8 mouse cellular contexts compared by ENCODE assay signal in genomic region chr10:66813850-66814564, GRCm38 (mm10).
DNase-seq lines count a peak whose midpoint lies in the region; ATAC-seq and TF ChIP-seq lines count a peak whose summit lies in the region.

No protein-coding gene starts in this region.

- peak; percentile 34; the same call in 1 of the 2 replicates for ATAC-seq in hindbrain, embryonic 13.5 days (ENCODE audit: low FRiP score)
- no peak for ATAC-seq in liver, embryonic 15.5 days (ENCODE audit: insufficient read depth)
- peak; percentile 60; the same call in 1 of the 2 replicates for ATAC-seq in stomach, embryonic 15.5 days (ENCODE audit: insufficient read depth, low FRiP score, low read depth)

- peak; percentile 88 for DNase-seq in heart, adult 11 months
- DNase-seq in heart, postnatal 4 days, result no peak
- DNase-seq in left cerebral cortex, postnatal 4 days, result no peak
- DNase-seq in right cerebral cortex, postnatal 10 days (ENCODE audit: low spot score in 2 of 2), result no peak

- H3K9me3 ChIP-seq in hindbrain, embryonic 13.5 days, result no peaks in the 10 kb centered on the region
- H3K9me3 ChIP-seq in liver, embryonic 15.5 days (replicated peaks), result no peaks in the 10 kb centered on the region
- no peaks in the 10 kb centered on the region for H3K9me3 ChIP-seq in stomach, embryonic 15.5 days

- H3K9ac ChIP-seq in hindbrain, embryonic 13.5 days, result no peak overlapping the region
- H3K9ac ChIP-seq in liver, embryonic 15.5 days, result no peak overlapping the region
- no peak overlapping the region for H3K9ac ChIP-seq in stomach, embryonic 15.5 days

- WGBS in hindbrain, embryonic 13.5 days, result 17% methylated on average over 15 of the region's 15 CpGs
- 13% methylated on average over 15 of the region's 15 CpGs for WGBS in liver, embryonic 15.5 days (ENCODE audit: insufficient replicate concordance)
- 11% methylated on average over 15 of the region's 15 CpGs for WGBS in stomach, embryonic 15.5 days

- intact Hi-C loops in left cerebral cortex, postnatal 4 days (cut with DNase I), result loop anchor here (10.0 kb wide), 1 partner anchor 239 kb away; no protein-coding TSS in a partner anchor

- H3K27ac ChIP-seq in bone marrow macrophage, adult 2 months (ENCODE audit: insufficient read depth, low read depth, low read length), result peak overlapping the region; percentile 59
- H3K27ac ChIP-seq in hindbrain, embryonic 13.5 days, result no peak overlapping the region
- no peak overlapping the region for H3K27ac ChIP-seq in liver, embryonic 15.5 days (replicated peaks)
- peak overlapping the region; percentile 26; the same call in 1 of the 2 replicates for H3K27ac ChIP-seq in stomach, embryonic 15.5 days

- peaks cover 39% of the 10 kb centered on the region for H3K4me1 ChIP-seq in bone marrow macrophage, adult 2 months (ENCODE audit: control insufficient read depth, insufficient read depth, low read length)
- 0 out of 2 replicates have a peak, but pooled peaks cover 4% of the 10 kb centered on the region for H3K4me1 ChIP-seq in hindbrain, embryonic 13.5 days (replicated peaks)
- peaks cover 5% of the 10 kb centered on the region; the same call in 1 of the 2 replicates for H3K4me1 ChIP-seq in liver, embryonic 15.5 days (replicated peaks)
- peaks cover 4% of the 10 kb centered on the region; the same call in 1 of the 2 replicates for H3K4me1 ChIP-seq in stomach, embryonic 15.5 days

- peak; percentile 73 for TF ChIP-seq CTCF in bone marrow macrophage, adult 2 months (IDR thresholded peaks at IDR 0.05; ENCODE audit: low read depth, low read length)

- no peak overlapping the region for H3K4me3 ChIP-seq in bone marrow macrophage, adult 2 months (ENCODE audit: insufficient read depth, low read length)
- no peak overlapping the region for H3K4me3 ChIP-seq in hindbrain, embryonic 13.5 days
- no peak overlapping the region for H3K4me3 ChIP-seq in liver, embryonic 15.5 days (replicated peaks)
- H3K4me3 ChIP-seq in stomach, embryonic 15.5 days (replicated peaks), result no peak overlapping the region

- peak overlapping the region; percentile 18; the same call in 1 of the 2 replicates for H3K4me2 ChIP-seq in hindbrain, embryonic 13.5 days
- peak overlapping the region; percentile 39 for H3K4me2 ChIP-seq in liver, embryonic 15.5 days
- H3K4me2 ChIP-seq in stomach, embryonic 15.5 days, result peak overlapping the region; percentile 46

- TF ChIP-seq POLR2A in bone marrow macrophage, adult 2 months (IDR thresholded peaks at IDR 0.05; ENCODE audit: borderline replicate concordance, low read depth, low read length), result no peak

- 0 out of 2 replicates have a peak, but pooled peaks cover 8% of the 10 kb centered on the region for H3K27me3 ChIP-seq in hindbrain, embryonic 13.5 days
- no peaks in the 10 kb centered on the region for H3K27me3 ChIP-seq in liver, embryonic 15.5 days
- H3K27me3 ChIP-seq in stomach, embryonic 15.5 days (replicated peaks), result 0 out of 2 replicates have a peak, but pooled peaks cover 3% of the 10 kb centered on the region

- no peaks in the 10 kb centered on the region for H3K36me3 ChIP-seq in hindbrain, embryonic 13.5 days
- no peaks in the 10 kb centered on the region for H3K36me3 ChIP-seq in liver, embryonic 15.5 days (replicated peaks)
- no peaks in the 10 kb centered on the region for H3K36me3 ChIP-seq in stomach, embryonic 15.5 days

Comparison
In these comparisons a context has a peak if more than half of its experiments do, and no peak if none do; other contexts are left out.
1. H3K27ac ChIP-seq: peak in bone marrow macrophage, adult 2 months (single experiment) and stomach, embryonic 15.5 days (single experiment); none in hindbrain, embryonic 13.5 days (single experiment) and liver, embryonic 15.5 days (single experiment).
2. Peak in every context shown above with its lines, with median percentiles within 50 percentile points of each other: H3K4me2 ChIP-seq.